Mouse (Mus musculus): ENCODE measurements around the gene Cwh43. TPM values are rescaled to one million over a fixed set of nuclear protein-coding genes. Genes with fewer than 3 reads are reported as not detected.

Gene Cwh43
- polyA plus RNA-seq, 1 experiment = 0.07 TPM

DNA sequence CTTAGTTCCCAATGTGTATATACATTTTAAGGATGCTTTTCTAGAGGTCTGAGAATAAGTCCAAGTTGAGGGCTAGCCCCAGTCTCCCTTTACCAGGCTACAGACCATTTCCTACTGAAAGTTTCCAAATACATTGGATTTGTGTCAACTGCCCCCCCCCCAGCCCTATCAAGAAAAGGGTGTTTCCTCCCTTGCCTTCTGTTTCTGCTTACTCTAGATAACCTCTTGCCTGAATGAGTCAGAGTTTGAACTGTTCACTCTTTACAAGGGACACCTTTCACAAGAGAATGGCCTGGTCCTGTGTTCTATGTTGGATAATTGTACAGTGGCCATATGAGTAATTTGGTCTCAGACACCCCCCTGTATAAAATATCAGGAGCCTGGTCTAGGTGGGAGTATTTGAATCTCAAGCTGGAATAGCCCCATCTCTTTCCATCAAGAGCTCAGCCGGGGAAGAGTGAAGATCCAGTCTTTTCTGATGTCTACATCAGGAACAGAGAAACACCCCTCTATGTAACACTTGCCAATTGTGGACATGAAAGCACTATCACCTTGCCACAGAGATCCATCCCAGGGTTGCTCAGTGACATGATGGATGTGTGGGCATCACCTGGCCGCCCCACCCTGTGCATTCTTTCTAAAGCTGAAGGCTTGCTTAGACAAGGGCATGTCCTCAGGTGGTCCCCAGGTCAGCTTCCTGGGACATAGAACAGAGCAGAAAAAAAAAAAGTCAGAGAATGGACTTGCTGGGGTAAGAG, 41.6 kb upstream of the Cwh43 start:
- Histone ChIP-seq H3K36me3 (ENCODE audit: control insufficient read depth, insufficient read depth, low read length) (no peaks in the 10 kb centered on the region), H3K4me1 (replicated peaks; ENCODE audit: control insufficient read depth, insufficient read depth, low read length) (no peaks in the 10 kb centered on the region), H3K27me3 (ENCODE audit: control insufficient read depth, insufficient read depth, low read length) (no peaks in the 10 kb centered on the region), H3K4me3 (ENCODE audit: control insufficient read depth, insufficient read depth, low read length) (no peak overlapping the region), H3K27ac (ENCODE audit: control insufficient read depth, insufficient read depth, low read length) (no peak overlapping the region)
- no peak for DNase-seq
- WGBS = 93% methylated on average over 2 of the region's 2 CpGs
- TF ChIP-seq POLR2A (IDR thresholded peaks at IDR 0.05; ENCODE audit: control insufficient read depth, extremely low read depth, insufficient read depth, low read length, poor library complexity) (no peak), CTCF (IDR thresholded peaks at IDR 0.05; ENCODE audit: borderline replicate concordance, control insufficient read depth, extremely low read depth, insufficient read depth, low read length, poor library complexity) (no peak)

DNA sequence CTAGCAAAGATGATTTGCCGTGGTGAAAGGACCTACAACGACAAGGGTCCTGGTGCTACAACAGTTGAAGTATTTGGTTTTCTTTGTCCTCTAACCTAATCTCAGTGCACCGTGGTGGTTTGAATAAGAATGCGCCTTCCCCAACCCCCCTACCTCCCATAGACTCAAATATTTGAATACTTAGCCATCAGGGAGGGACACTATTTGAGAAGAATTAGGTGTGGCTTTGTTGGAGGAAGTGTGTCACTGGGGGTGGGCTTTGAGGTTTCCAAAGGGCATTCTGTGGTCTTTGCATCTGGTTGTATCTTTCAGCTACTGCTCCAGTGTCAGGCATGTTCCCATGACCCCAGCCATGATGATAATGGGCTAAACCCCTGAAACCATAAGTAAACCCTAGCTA, 38.0 kb upstream of the Cwh43 start:
- WGBS = 93% methylated on average over 4 of the region's 4 CpGs
- H3K4me3 ChIP-seq (ENCODE audit: control insufficient read depth, insufficient read depth, low read length) = no peak overlapping the region
- H3K4me1 ChIP-seq (replicated peaks; ENCODE audit: control insufficient read depth, insufficient read depth, low read length) = no peaks in the 10 kb centered on the region
- H3K27me3 ChIP-seq (ENCODE audit: control insufficient read depth, insufficient read depth, low read length) = no peaks in the 10 kb centered on the region
- no peak for DNase-seq
- H3K27ac ChIP-seq (ENCODE audit: control insufficient read depth, insufficient read depth, low read length) = no peak overlapping the region; the same call in 1 of the 2 replicates
- H3K36me3 ChIP-seq (ENCODE audit: control insufficient read depth, insufficient read depth, low read length) = no peaks in the 10 kb centered on the region
- TF ChIP-seq CTCF (IDR thresholded peaks at IDR 0.05; ENCODE audit: borderline replicate concordance, control insufficient read depth, extremely low read depth, insufficient read depth, low read length, poor library complexity) (no peak), POLR2A (IDR thresholded peaks at IDR 0.05; ENCODE audit: control insufficient read depth, extremely low read depth, insufficient read depth, low read length, poor library complexity) (no peak)

DNA sequence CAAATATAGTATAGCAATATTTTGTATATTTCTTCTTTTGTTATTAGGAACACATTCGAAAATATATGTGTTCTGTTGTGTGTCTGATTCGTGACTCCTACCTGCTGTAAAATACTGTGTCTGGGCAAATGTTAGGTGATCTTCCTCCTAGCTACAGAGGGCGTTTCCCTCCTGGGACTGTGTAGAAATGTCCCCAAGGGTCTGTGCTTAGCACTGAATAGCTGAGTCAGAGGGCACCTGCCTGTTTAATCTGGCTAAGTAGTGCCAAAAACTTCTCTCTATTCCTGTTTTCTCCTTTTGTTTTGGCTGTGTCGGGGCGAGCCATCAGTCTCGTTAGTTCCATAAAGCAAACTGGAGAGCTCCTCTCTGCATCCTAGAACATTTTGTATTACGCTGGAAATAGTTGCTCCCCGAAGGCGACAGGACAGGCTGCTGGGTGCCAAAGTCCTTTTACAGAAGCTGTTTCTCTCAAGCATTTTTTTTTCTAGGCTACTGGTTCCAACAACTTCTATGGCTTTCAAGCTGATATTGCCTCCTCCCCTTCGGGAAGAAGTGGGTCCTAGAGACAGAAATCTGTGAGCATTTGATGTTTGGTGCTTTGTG, 36.9 kb upstream of the Cwh43 start:
- no peak for DNase-seq
- H3K4me3 ChIP-seq (ENCODE audit: control insufficient read depth, insufficient read depth, low read length) = no peak overlapping the region
- no peaks in the 10 kb centered on the region for H3K36me3 ChIP-seq (ENCODE audit: control insufficient read depth, insufficient read depth, low read length)
- TF ChIP-seq POLR2A (IDR thresholded peaks at IDR 0.05; ENCODE audit: control insufficient read depth, extremely low read depth, insufficient read depth, low read length, poor library complexity) (no peak), CTCF (IDR thresholded peaks at IDR 0.05; ENCODE audit: borderline replicate concordance, control insufficient read depth, extremely low read depth, insufficient read depth, low read length, poor library complexity) (no peak)
- WGBS = 77% methylated on average over 10 of the region's 10 CpGs
- H3K27me3 ChIP-seq (ENCODE audit: control insufficient read depth, insufficient read depth, low read length) = no peaks in the 10 kb centered on the region
- H3K27ac ChIP-seq (ENCODE audit: control insufficient read depth, insufficient read depth, low read length) = no peak overlapping the region
- 0 out of 2 replicates have a peak, but pooled peaks cover 2% of the 10 kb centered on the region for H3K4me1 ChIP-seq (replicated peaks; ENCODE audit: control insufficient read depth, insufficient read depth, low read length)

GRCm38 (mm10) chr5:73369731-73370130, 36.1 kb upstream of the Cwh43 start:
- Histone ChIP-seq H3K4me1 (replicated peaks; ENCODE audit: control insufficient read depth, insufficient read depth, low read length) (0 out of 2 replicates have a peak, but pooled peaks cover 2% of the 10 kb centered on the region), H3K27me3 (ENCODE audit: control insufficient read depth, insufficient read depth, low read length) (no peaks in the 10 kb centered on the region), H3K27ac (ENCODE audit: control insufficient read depth, insufficient read depth, low read length) (no peak overlapping the region), H3K36me3 (ENCODE audit: control insufficient read depth, insufficient read depth, low read length) (no peaks in the 10 kb centered on the region), H3K4me3 (ENCODE audit: control insufficient read depth, insufficient read depth, low read length) (no peak overlapping the region)
- DNase-seq = no peak
- WGBS = 91% methylated on average over 3 of the region's 3 CpGs
- TF ChIP-seq CTCF (IDR thresholded peaks at IDR 0.05; ENCODE audit: borderline replicate concordance, control insufficient read depth, extremely low read depth, insufficient read depth, low read length, poor library complexity) = no peak
- TF ChIP-seq POLR2A (IDR thresholded peaks at IDR 0.05; ENCODE audit: control insufficient read depth, extremely low read depth, insufficient read depth, low read length, poor library complexity) = no peak

- Histone ChIP-seq H3K4me1 (replicated peaks; ENCODE audit: control insufficient read depth, insufficient read depth, low read length) (0 out of 2 replicates have a peak, but pooled peaks cover 2% of the 10 kb centered on the region), H3K27ac (ENCODE audit: control insufficient read depth, insufficient read depth, low read length) (no peak overlapping the region), H3K36me3 (ENCODE audit: control insufficient read depth, insufficient read depth, low read length) (no peaks in the 10 kb centered on the region), H3K4me3 (ENCODE audit: control insufficient read depth, insufficient read depth, low read length) (no peak overlapping the region), H3K27me3 (ENCODE audit: control insufficient read depth, insufficient read depth, low read length) (no peaks in the 10 kb centered on the region)
- no peak for DNase-seq
- TF ChIP-seq CTCF (IDR thresholded peaks at IDR 0.05; ENCODE audit: borderline replicate concordance, control insufficient read depth, extremely low read depth, insufficient read depth, low read length, poor library complexity) (no peak), POLR2A (IDR thresholded peaks at IDR 0.05; ENCODE audit: control insufficient read depth, extremely low read depth, insufficient read depth, low read length, poor library complexity) (no peak)
- WGBS = 91% methylated on average over 5 of the region's 5 CpGs
Observed at GRCm38 (mm10) chr5:73372601-73373000, 33.3 kb upstream of the Cwh43 start.

DNA sequence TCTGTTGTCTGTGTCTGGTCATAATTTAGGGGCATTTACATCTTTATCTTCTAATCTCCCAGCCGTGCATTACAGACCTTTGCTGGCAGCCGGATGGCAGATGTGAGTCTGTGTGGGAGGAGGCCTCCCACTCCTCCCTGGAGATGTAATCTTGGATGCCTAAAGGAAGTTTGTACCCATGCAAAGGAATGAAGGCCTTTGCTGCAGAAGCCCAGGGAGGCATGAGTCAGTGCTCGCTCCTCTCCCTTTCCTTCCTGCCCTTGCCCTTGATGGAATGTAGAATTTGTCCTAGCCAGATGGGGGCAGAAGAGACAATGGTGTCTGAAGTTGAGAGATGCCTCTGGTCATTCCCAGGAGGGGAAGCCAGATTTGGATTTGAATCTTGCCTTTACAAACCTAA, 32.7 kb upstream of the Cwh43 start:
- WGBS = 31% methylated on average over 3 of the region's 3 CpGs
- H3K36me3 ChIP-seq (ENCODE audit: control insufficient read depth, insufficient read depth, low read length) = no peaks in the 10 kb centered on the region

More for the DNA sequence above, 32.7 kb upstream of the Cwh43 start:
- no peak overlapping the region for H3K27ac ChIP-seq (ENCODE audit: control insufficient read depth, insufficient read depth, low read length)
- DNase-seq = no peak
- H3K27me3 ChIP-seq (ENCODE audit: control insufficient read depth, insufficient read depth, low read length) = no peaks in the 10 kb centered on the region
- no peak for TF ChIP-seq POLR2A (IDR thresholded peaks at IDR 0.05; ENCODE audit: control insufficient read depth, extremely low read depth, insufficient read depth, low read length, poor library complexity)
- no peak for TF ChIP-seq CTCF (IDR thresholded peaks at IDR 0.05; ENCODE audit: borderline replicate concordance, control insufficient read depth, extremely low read depth, insufficient read depth, low read length, poor library complexity)
- 0 out of 2 replicates have a peak, but pooled peaks cover 2% of the 10 kb centered on the region for H3K4me1 ChIP-seq (replicated peaks; ENCODE audit: control insufficient read depth, insufficient read depth, low read length)
- H3K4me3 ChIP-seq (ENCODE audit: control insufficient read depth, insufficient read depth, low read length) = no peak overlapping the region
